Mouse (Mus musculus): ENCODE measurements around the gene Neurl3. TPM values are rescaled to one million over a fixed set of nuclear protein-coding genes. Genes with fewer than 3 reads are reported as not detected.

Neurl3 gene
- polyA plus RNA-seq, 1 experiment = 0.12 TPM

DNA sequence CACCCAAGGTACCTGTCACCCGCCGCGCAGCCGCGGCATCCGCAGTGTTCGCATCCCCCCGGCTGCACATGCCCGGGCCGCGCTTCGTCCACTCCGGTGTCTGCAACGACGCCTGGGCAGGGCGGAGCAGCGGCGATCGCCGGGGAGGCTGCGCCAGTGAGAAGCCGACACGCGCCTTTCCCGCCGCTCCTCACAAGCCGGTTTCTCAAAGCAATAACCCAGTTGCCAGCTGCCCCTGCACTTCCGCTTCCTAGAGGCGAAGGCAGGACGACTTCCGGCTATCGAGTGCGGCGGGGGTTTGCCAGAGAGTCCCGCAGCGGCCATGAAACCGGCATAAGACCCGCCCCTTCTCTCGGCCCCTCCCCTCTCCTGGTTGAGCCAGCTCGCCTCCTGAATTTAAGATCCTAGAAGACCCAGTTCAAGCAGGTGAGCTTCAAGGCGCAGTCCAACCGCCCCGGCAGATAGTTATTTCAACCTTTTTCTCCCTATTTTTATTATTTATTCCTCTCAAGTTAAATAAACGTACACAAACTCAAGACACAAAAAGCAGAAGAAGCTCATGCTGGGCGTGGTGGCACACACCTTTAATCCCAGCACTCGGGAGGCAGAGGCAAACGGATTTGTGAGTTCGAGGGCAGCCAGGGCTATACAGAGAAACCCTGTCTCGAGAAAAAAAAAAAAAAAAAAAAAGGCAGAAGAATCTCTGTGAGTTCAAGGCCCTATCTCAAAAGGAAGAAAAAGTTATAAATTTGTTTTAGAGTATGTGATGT lies 30.2 kb downstream of the Neurl3 start, which contains the start of gene Uggt1:
Gene Uggt1 (minus strand): TSS at position 663 of the 770 bp plus-strand sequence.
- TF ChIP-seq POLR2A (IDR thresholded peaks at IDR 0.05; ENCODE audit: control insufficient read depth, low read depth, low read length) (peak; percentile 70; the same call in 1 of the 2 replicates), CTCF (IDR thresholded peaks at IDR 0.05; ENCODE audit: control insufficient read depth, insufficient read depth, insufficient replicate concordance, low read depth, low read length) (no peak)
- Histone ChIP-seq H3K4me1 (ENCODE audit: control insufficient read depth, insufficient read depth, low read length) (peaks cover 4% of the 10 kb centered on the region; the same call in 1 of the 2 replicates), H3K36me3 (ENCODE audit: control insufficient read depth, insufficient read depth, low read length) (no peaks in the 10 kb centered on the region), H3K27me3 (ENCODE audit: control insufficient read depth, insufficient read depth, low read length) (no peaks in the 10 kb centered on the region), H3K4me3 (ENCODE audit: control insufficient read depth, low read depth, low read length) (peak within 1 kb of the TSS; percentile 92), H3K27ac (ENCODE audit: control insufficient read depth, insufficient read depth, low read depth, low read length) (peak within 1 kb of the TSS; percentile 50)

DNA sequence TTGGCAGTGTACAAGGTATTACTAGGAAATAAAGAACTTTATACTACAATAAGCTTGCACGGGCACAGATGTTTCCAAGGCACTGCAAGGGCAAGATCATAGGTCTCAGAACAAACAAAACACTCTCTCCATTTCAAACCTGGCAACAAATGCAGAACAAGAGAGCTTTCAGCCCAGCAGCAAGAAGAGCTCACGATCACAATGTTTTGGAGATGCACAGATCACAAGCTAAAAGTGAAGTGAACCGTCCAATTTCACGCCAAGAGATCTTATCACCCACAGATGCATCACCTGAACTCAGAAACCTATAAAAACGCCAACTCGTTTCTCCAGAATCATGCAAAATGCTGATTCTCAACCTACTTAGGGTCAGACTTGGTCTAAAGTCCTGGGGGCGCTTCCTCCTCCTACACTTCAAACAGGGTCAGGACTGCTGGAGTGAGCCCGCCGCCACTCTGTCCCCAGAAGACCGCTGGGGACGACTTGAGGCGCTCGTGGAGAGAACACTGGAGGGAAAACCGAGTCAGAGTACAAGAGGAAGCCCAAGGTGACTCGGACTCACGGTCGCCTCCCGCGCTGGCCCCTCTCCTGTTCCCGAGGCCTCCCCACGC lies 30.9 kb downstream of the Neurl3 start:
- peak overlapping the region; percentile 50 for H3K27ac ChIP-seq (ENCODE audit: control insufficient read depth, insufficient read depth, low read depth, low read length)
- H3K4me3 ChIP-seq (ENCODE audit: control insufficient read depth, low read depth, low read length) = peak overlapping the region; percentile 92

DNA sequence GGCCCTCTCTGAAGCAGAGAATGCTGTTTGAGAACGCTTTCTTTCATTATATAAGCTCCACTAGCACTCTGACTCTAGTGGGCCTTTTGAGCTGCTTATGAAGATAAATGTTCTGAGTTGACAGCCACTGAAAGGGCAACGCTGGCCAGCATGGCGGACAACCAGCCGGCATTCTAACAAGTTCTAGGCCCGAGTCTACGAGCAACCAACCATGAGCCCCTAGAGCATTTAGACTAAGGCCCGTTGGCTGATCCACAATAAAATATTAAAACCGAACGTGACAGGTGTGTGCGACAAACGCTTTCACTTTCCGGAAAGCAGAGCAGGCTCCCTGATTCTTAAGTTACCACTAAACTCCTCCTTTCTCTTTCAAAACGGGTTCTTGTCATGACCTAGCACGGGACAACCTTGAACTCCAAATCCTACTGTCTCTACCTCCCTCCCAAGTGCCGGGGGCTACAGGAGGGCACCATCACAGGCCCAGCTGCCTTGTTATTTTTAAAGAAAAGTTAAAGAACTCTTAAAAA lies 32.5 kb downstream of the Neurl3 start:
- Histone ChIP-seq H3K27me3 (ENCODE audit: control insufficient read depth, insufficient read depth, low read length) (no peaks in the 10 kb centered on the region), H3K36me3 (ENCODE audit: control insufficient read depth, insufficient read depth, low read length) (no peaks in the 10 kb centered on the region), H3K27ac (ENCODE audit: control insufficient read depth, insufficient read depth, low read depth, low read length) (no peak overlapping the region), H3K4me1 (ENCODE audit: control insufficient read depth, insufficient read depth, low read length) (peaks cover 4% of the 10 kb centered on the region; the same call in 1 of the 2 replicates), H3K4me3 (ENCODE audit: control insufficient read depth, low read depth, low read length) (no peak overlapping the region)
- TF ChIP-seq CTCF (IDR thresholded peaks at IDR 0.05; ENCODE audit: control insufficient read depth, insufficient read depth, insufficient replicate concordance, low read depth, low read length) (no peak), POLR2A (IDR thresholded peaks at IDR 0.05; ENCODE audit: control insufficient read depth, low read depth, low read length) (no peak)

More for the DNA sequence above, 30.9 kb downstream of the Neurl3 start:
- Histone ChIP-seq H3K27me3 (ENCODE audit: control insufficient read depth, insufficient read depth, low read length) (no peaks in the 10 kb centered on the region), H3K4me1 (ENCODE audit: control insufficient read depth, insufficient read depth, low read length) (peaks cover 4% of the 10 kb centered on the region; the same call in 1 of the 2 replicates), H3K36me3 (ENCODE audit: control insufficient read depth, insufficient read depth, low read length) (no peaks in the 10 kb centered on the region)
- TF ChIP-seq POLR2A (IDR thresholded peaks at IDR 0.05; ENCODE audit: control insufficient read depth, low read depth, low read length) (no peak), CTCF (IDR thresholded peaks at IDR 0.05; ENCODE audit: control insufficient read depth, insufficient read depth, insufficient replicate concordance, low read depth, low read length) (no peak)

DNA sequence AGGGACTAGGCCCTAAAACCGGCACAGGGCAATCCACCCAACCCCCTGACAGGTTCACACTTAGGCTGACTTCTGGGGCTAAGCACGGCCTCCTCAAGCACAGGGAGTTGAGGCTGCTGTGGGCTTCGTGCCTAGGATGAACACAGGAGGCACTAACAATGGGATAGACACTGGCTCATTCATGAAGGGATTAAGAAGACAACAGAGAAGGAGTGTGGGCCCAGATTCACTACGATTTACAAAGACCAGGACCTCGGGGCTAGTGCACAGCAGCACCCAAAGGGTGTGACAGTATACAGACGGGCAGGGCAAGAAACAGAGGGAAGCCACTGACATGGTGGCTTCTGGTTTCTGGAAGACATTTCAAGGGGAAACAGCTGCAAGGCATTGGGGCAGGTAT lies 34.3 kb downstream of the Neurl3 start:
- H3K4me3 ChIP-seq (ENCODE audit: control insufficient read depth, low read depth, low read length) = no peak overlapping the region
- no peaks in the 10 kb centered on the region for H3K27me3 ChIP-seq (ENCODE audit: control insufficient read depth, insufficient read depth, low read length)
- H3K36me3 ChIP-seq (ENCODE audit: control insufficient read depth, insufficient read depth, low read length) = no peaks in the 10 kb centered on the region
- H3K4me1 ChIP-seq (ENCODE audit: control insufficient read depth, insufficient read depth, low read length) = peaks cover 4% of the 10 kb centered on the region; the same call in 1 of the 2 replicates
- H3K27ac ChIP-seq (ENCODE audit: control insufficient read depth, insufficient read depth, low read depth, low read length) = no peak overlapping the region
- no peak for TF ChIP-seq CTCF (IDR thresholded peaks at IDR 0.05; ENCODE audit: control insufficient read depth, insufficient read depth, insufficient replicate concordance, low read depth, low read length)
- no peak for TF ChIP-seq POLR2A (IDR thresholded peaks at IDR 0.05; ENCODE audit: control insufficient read depth, low read depth, low read length)

DNA sequence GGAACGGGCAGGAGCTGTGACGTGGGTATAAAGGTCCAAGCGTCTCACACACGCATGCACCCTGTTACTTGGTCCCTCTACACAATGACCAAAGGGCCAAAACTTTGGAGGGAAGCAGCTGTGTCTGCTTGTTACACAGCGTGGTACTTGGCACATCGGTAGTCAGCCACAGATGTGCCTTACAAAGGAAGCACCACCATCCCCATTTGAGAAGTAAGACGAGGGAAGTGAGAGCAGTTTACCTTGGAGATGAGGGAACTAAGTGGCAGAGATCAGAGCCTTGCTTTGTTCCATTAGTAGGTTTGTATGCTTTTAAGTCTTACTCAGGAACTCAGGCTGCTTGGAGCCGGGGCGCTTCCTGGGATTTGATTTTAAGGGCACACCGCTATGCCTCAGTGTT lies 35.1 kb downstream of the Neurl3 start:
- TF ChIP-seq CTCF (IDR thresholded peaks at IDR 0.05; ENCODE audit: control insufficient read depth, insufficient read depth, insufficient replicate concordance, low read depth, low read length) (no peak), POLR2A (IDR thresholded peaks at IDR 0.05; ENCODE audit: control insufficient read depth, low read depth, low read length) (no peak)
- Histone ChIP-seq H3K27me3 (ENCODE audit: control insufficient read depth, insufficient read depth, low read length) (no peaks in the 10 kb centered on the region), H3K4me3 (ENCODE audit: control insufficient read depth, low read depth, low read length) (no peak overlapping the region), H3K27ac (ENCODE audit: control insufficient read depth, insufficient read depth, low read depth, low read length) (no peak overlapping the region), H3K36me3 (ENCODE audit: control insufficient read depth, insufficient read depth, low read length) (peaks cover 3% of the 10 kb centered on the region; the same call in 1 of the 2 replicates), H3K4me1 (ENCODE audit: control insufficient read depth, insufficient read depth, low read length) (peaks cover 4% of the 10 kb centered on the region; the same call in 1 of the 2 replicates)

DNA sequence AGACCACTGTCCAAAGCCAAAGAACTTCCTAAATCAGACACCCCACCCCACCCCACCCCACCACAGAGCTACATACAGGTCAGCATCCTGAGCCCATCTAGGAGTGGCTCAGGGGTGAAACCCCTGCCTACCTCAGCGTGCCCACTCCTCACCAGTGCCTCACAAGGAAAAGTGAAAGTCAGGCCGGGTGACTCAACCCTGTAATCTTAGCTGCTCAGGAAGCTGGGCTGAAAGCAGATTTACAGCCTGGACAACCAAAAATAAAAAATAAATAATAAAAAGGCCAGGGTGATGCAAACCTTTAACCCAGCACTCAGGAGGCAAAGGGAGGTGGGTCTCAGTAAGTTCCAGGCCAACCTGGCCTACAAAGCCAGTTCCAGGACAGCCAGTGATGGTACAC lies 38.6 kb downstream of the Neurl3 start:
- no peaks in the 10 kb centered on the region for H3K4me1 ChIP-seq (ENCODE audit: control insufficient read depth, insufficient read depth, low read length)
- peaks cover 3% of the 10 kb centered on the region; the same call in 1 of the 2 replicates for H3K36me3 ChIP-seq (ENCODE audit: control insufficient read depth, insufficient read depth, low read length)
- no peaks in the 10 kb centered on the region for H3K27me3 ChIP-seq (ENCODE audit: control insufficient read depth, insufficient read depth, low read length)
- H3K27ac ChIP-seq (ENCODE audit: control insufficient read depth, insufficient read depth, low read depth, low read length) = no peak overlapping the region
- no peak overlapping the region for H3K4me3 ChIP-seq (ENCODE audit: control insufficient read depth, low read depth, low read length)
- no peak for TF ChIP-seq CTCF (IDR thresholded peaks at IDR 0.05; ENCODE audit: control insufficient read depth, insufficient read depth, insufficient replicate concordance, low read depth, low read length)
- no peak for TF ChIP-seq POLR2A (IDR thresholded peaks at IDR 0.05; ENCODE audit: control insufficient read depth, low read depth, low read length)

DNA sequence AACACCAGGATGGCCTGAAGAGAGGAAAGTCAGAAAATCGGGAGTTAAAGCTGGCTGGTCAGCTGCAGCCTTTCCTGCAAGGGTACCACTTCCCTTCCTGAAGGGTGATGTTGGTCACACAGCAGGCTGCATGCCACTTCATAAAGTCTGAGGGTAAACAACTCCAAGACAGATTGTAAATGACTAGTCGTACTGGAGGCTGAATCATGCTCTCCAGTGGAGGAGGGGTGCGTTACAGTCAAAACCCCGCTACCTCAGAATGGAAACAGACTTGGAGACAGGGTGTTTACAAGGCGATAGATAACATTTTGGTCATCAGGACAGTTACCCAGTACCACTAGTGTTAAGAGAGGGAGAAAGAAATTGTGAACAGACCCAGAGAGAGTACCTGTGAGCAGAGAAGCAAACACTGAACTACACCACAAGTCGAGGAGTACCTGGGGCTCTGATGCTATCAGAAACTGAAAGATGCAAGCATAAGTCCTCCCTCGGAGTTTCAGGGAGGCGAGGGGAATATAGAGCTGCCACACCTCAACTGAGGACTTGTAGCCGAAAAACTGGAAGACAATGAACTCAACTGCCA lies 39.3 kb downstream of the Neurl3 start:
- Histone ChIP-seq H3K4me1 (ENCODE audit: control insufficient read depth, insufficient read depth, low read length) (no peaks in the 10 kb centered on the region), H3K36me3 (ENCODE audit: control insufficient read depth, insufficient read depth, low read length) (peaks cover 3% of the 10 kb centered on the region; the same call in 1 of the 2 replicates)
- TF ChIP-seq CTCF (IDR thresholded peaks at IDR 0.05; ENCODE audit: control insufficient read depth, insufficient read depth, insufficient replicate concordance, low read depth, low read length) (no peak), POLR2A (IDR thresholded peaks at IDR 0.05; ENCODE audit: control insufficient read depth, low read depth, low read length) (no peak)

More for the DNA sequence above, 39.3 kb downstream of the Neurl3 start:
- H3K4me3 ChIP-seq (ENCODE audit: control insufficient read depth, low read depth, low read length) = no peak overlapping the region
- no peaks in the 10 kb centered on the region for H3K27me3 ChIP-seq (ENCODE audit: control insufficient read depth, insufficient read depth, low read length)
- no peak overlapping the region for H3K27ac ChIP-seq (ENCODE audit: control insufficient read depth, insufficient read depth, low read depth, low read length)

All from testis, adult 2 months (tissue).